Mouse (Mus musculus) lung, embryonic 14.5 days (tissue): ENCODE data around the gene Kcnma1. TPM values are rescaled to one million over a fixed set of nuclear protein-coding genes. Genes with fewer than 3 reads are reported as not detected.

Source experiments
- ATAC-seq: fragments of 200-750 bp; cut with Nextera tagmentation; 2 replicates; pipeline ENCODE4 v1.8.0; 2017; ENCODE audit warnings: mild to moderate bottlenecking, moderate TSS enrichment, moderate library complexity; ENCODE audit not compliant: insufficient read depth
- DNase-seq: peaks from one replicate; pipeline ENCODE4 v3.0.0-alpha.2; 2015
- H3K27ac ChIP-seq: fragments of 300-500 bp; sonication (generic); 2 replicates; pipeline ENCODE4 v1.5.1; 2014; ENCODE audit warnings: low read depth, mild to moderate bottlenecking, moderate library complexity
- H3K27me3 ChIP-seq: fragments of 300-500 bp; sonication (generic); 2 replicates; pipeline ENCODE4 v1.6.1; 2014; ENCODE audit warnings: low read length, control low read depth; ENCODE audit not compliant: insufficient read depth
- H3K36me3 ChIP-seq: fragments of 300-500 bp; sonication (generic); 2 replicates; pipeline ENCODE4 v1.6.1; 2014; ENCODE audit warnings: control low read depth; ENCODE audit not compliant: insufficient read depth
- H3K4me1 ChIP-seq: fragments of 300-500 bp; sonication (generic); 2 replicates; pipeline ENCODE4 v1.6.1; 2014; ENCODE audit warnings: antibody characterized with exemption, control low read depth; ENCODE audit not compliant: insufficient read depth
- H3K4me2 ChIP-seq: fragments of 300-500 bp; sonication (generic); 2 replicates; pipeline ENCODE4 v1.6.1; 2014; ENCODE audit warnings: mild to moderate bottlenecking
- H3K4me3 ChIP-seq: fragments of 300-500 bp; sonication (generic); 2 replicates; pipeline ENCODE4 v1.5.1; 2014; ENCODE audit warnings: low read depth, low read length
- H3K9ac ChIP-seq: fragments of 300-500 bp; sonication (generic); 2 replicates; pipeline ENCODE4 v1.6.1; 2014
- H3K9me3 ChIP-seq: fragments of 300-500 bp; sonication (generic); 2 replicates; pipeline ENCODE4 v1.6.1; 2016; ENCODE audit warnings: low read depth, low read length, control low read depth
- CTCF ChIP-seq: IDR thresholded peaks from 2 replicates; pipeline ENCODE4 v1.5.1; 2016; ENCODE audit warnings: antibody characterized with exemption, low read depth
- WGBS: fragments of 180-500 bp; shearing (Covaris S2); extraction: QIAGEN DNeasy Blood & Tissue Kit; methylation state at CpG from one replicate; pipeline ENCODE4 v1.1.7; 2014; 5-methylcytosine and 5-hydroxymethylcytosine counted together
- polyA plus RNA-seq: library from polyadenylated mRNA; unstranded; fragments of >200 nt; fragmentation: Nextera tagmentation; extraction: Ambion mirVana; gene quantifications from 2 replicates; pipeline ENCODE4 v1.2.1, GENCODE M21; 2014

Kcnma1 gene
- polyA plus RNA-seq, 1 experiment from 2014 or later, result 1.5 TPM

- Histone ChIP-seq H3K4me1 (no peaks in the 10 kb centered on the region), H3K36me3 (no peaks in the 10 kb centered on the region), H3K27me3 (peaks cover 67% of the 10 kb centered on the region), H3K9ac (peak overlapping the region; percentile 50), H3K9me3 (no peaks in the 10 kb centered on the region), H3K4me2 (peak overlapping the region; percentile 98), H3K27ac (no peak overlapping the region), H3K4me3 (peak overlapping the region; percentile 63)
- DNase-seq (peak; percentile 51), ATAC-seq (peak; percentile 52)
- TF ChIP-seq CTCF, result no peak
- WGBS, result under 1% methylated on average over 76 of the region's 85 CpGs
Observed at GRCm38 (mm10) chr14:24003450-24004381, 10.6 kb downstream of the Kcnma1 start.

- no peak for DNase-seq
Observed at GRCm38 (mm10) chr14:24002647-24003046, 11.6 kb downstream of the Kcnma1 start.

GRCm38 (mm10) chr14:23997912-23998311 lies 16.4 kb downstream of the Kcnma1 start:
- no peaks in the 10 kb centered on the region for H3K36me3 ChIP-seq
- WGBS, result 60% methylated on average over 6 of the region's 6 CpGs
- no peaks in the 10 kb centered on the region for H3K9me3 ChIP-seq
- H3K4me1 ChIP-seq, result no peaks in the 10 kb centered on the region
- DNase-seq, result peak; percentile 2
- no peak overlapping the region for H3K4me2 ChIP-seq
- H3K27me3 ChIP-seq, result peaks cover 18% of the 10 kb centered on the region
- no peak overlapping the region for H3K9ac ChIP-seq
- ATAC-seq, result no peak
- no peak for TF ChIP-seq CTCF
- H3K4me3 ChIP-seq, result no peak overlapping the region
- no peak overlapping the region for H3K27ac ChIP-seq

More at GRCm38 (mm10) chr14:24002647-24003046, 11.6 kb downstream of the Kcnma1 start:
- Histone ChIP-seq H3K27ac (no peak overlapping the region), H3K9me3 (no peaks in the 10 kb centered on the region), H3K27me3 (peaks cover 65% of the 10 kb centered on the region), H3K4me3 (peak overlapping the region; percentile 63; the same call in 1 of the 2 replicates), H3K4me2 (no peak overlapping the region), H3K9ac (no peak overlapping the region), H3K36me3 (no peaks in the 10 kb centered on the region), H3K4me1 (no peaks in the 10 kb centered on the region)
- no peak for TF ChIP-seq CTCF
- no peak for ATAC-seq
- 51% methylated on average over 5 of the region's 5 CpGs for WGBS

GRCm38 (mm10) chr14:23995831-23996230 lies 18.5 kb downstream of the Kcnma1 start:
- no peak overlapping the region for H3K9ac ChIP-seq
- no peaks in the 10 kb centered on the region for H3K4me1 ChIP-seq
- H3K27ac ChIP-seq, result no peak overlapping the region
- DNase-seq, result no peak
- no peaks in the 10 kb centered on the region for H3K36me3 ChIP-seq
- no peaks in the 10 kb centered on the region for H3K9me3 ChIP-seq
- WGBS, result 79% methylated on average over 3 of the region's 3 CpGs
- H3K4me3 ChIP-seq, result no peak overlapping the region
- TF ChIP-seq CTCF, result no peak
- peaks cover 4% of the 10 kb centered on the region; the same call in 1 of the 2 replicates for H3K27me3 ChIP-seq
- ATAC-seq, result no peak
- H3K4me2 ChIP-seq, result no peak overlapping the region

- no peak overlapping the region for H3K4me2 ChIP-seq
- no peak for DNase-seq
- 74% methylated on average over 7 of the region's 7 CpGs for WGBS
Observed at GRCm38 (mm10) chr14:23990871-23991270, 23.4 kb downstream of the Kcnma1 start.

GRCm38 (mm10) chr14:23989696-23990095 lies 24.6 kb downstream of the Kcnma1 start:
- WGBS, result 64% methylated on average over 11 of the region's 11 CpGs
- no peak for ATAC-seq

More at GRCm38 (mm10) chr14:23990871-23991270, 23.4 kb downstream of the Kcnma1 start:
- no peaks in the 10 kb centered on the region for H3K4me1 ChIP-seq
- no peaks in the 10 kb centered on the region for H3K36me3 ChIP-seq
- no peak overlapping the region for H3K9ac ChIP-seq
- ATAC-seq, result no peak
- no peaks in the 10 kb centered on the region for H3K27me3 ChIP-seq
- TF ChIP-seq CTCF, result no peak
- no peak overlapping the region for H3K27ac ChIP-seq
- H3K4me3 ChIP-seq, result no peak overlapping the region
- H3K9me3 ChIP-seq, result no peaks in the 10 kb centered on the region

GRCm38 (mm10) chr14:23982205-23982604 lies 32.1 kb downstream of the Kcnma1 start:
- 74% methylated on average over 8 of the region's 8 CpGs for WGBS
- Histone ChIP-seq H3K27ac (no peak overlapping the region), H3K4me1 (no peaks in the 10 kb centered on the region), H3K27me3 (no peaks in the 10 kb centered on the region), H3K9ac (no peak overlapping the region), H3K36me3 (no peaks in the 10 kb centered on the region), H3K9me3 (no peaks in the 10 kb centered on the region), H3K4me3 (no peak overlapping the region), H3K4me2 (no peak overlapping the region)
- DNase-seq (no peak), ATAC-seq (no peak)
- TF ChIP-seq CTCF, result no peak

More at GRCm38 (mm10) chr14:23989696-23990095, 24.6 kb downstream of the Kcnma1 start:
- no peaks in the 10 kb centered on the region for H3K4me1 ChIP-seq
- TF ChIP-seq CTCF, result no peak
- H3K4me3 ChIP-seq, result no peak overlapping the region
- no peaks in the 10 kb centered on the region for H3K9me3 ChIP-seq
- H3K4me2 ChIP-seq, result no peak overlapping the region
- DNase-seq, result no peak
- no peaks in the 10 kb centered on the region for H3K27me3 ChIP-seq
- no peak overlapping the region for H3K9ac ChIP-seq
- H3K36me3 ChIP-seq, result no peaks in the 10 kb centered on the region
- no peak overlapping the region for H3K27ac ChIP-seq
